Mouse (Mus musculus): ENCODE results near the gene Atoh8.

Atoh8 gene

GRCm38 (mm10) chr6:72253911-72254587 is 18.7 kb upstream of the Atoh8 start:
- no peak for DNase-seq

DNA sequence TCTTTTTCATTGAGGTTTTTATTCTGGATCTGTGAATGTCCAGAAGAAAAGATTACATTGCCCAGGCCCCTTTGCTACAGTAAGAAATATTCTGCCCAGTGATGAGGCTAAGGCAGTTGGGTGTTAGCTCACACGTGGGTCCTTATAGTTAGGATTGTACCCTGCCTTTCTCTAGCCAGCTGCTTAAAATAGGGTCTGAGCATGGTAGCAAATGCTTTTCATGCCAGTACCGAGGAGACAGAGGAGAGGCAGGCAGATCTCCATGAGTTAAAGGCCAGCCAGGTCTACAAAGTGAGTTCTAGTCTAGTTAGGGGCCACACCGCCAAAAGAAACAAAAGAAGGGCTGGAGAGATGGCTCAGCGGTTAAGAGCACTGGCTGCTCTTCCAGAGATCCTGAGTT is 17.8 kb upstream of the Atoh8 start:
- DNase-seq: no peak

GRCm38 (mm10) chr6:72252433-72252832 is 17.1 kb upstream of the Atoh8 start:
- DNase-seq: no peak

- DNase-seq: no peak
Measured at GRCm38 (mm10) chr6:72249981-72250380, 14.6 kb upstream of the Atoh8 start.

- DNase-seq: no peak
Measured at GRCm38 (mm10) chr6:72248150-72248914, 13.0 kb upstream of the Atoh8 start.

DNA sequence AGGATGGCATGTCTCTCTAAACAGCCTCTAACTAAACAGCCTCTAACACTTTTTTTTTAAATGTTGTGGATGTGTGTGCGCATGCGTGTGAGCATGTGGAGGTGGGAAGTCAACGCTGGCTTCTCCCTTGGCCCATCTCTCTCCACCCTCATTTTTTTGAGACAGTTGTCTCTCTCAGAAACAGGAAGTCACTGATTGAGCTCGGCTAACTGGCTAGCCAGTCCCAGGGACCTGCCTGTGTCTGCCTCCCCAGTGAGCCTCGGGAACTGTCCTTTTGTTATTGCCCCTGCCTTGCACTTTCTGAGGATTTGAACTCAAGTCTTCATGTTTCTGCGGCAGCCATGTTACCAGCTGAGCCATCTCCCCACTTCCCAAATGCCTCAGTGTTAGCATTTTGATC is 10.9 kb upstream of the Atoh8 start:
- DNase-seq: no peak

DNA sequence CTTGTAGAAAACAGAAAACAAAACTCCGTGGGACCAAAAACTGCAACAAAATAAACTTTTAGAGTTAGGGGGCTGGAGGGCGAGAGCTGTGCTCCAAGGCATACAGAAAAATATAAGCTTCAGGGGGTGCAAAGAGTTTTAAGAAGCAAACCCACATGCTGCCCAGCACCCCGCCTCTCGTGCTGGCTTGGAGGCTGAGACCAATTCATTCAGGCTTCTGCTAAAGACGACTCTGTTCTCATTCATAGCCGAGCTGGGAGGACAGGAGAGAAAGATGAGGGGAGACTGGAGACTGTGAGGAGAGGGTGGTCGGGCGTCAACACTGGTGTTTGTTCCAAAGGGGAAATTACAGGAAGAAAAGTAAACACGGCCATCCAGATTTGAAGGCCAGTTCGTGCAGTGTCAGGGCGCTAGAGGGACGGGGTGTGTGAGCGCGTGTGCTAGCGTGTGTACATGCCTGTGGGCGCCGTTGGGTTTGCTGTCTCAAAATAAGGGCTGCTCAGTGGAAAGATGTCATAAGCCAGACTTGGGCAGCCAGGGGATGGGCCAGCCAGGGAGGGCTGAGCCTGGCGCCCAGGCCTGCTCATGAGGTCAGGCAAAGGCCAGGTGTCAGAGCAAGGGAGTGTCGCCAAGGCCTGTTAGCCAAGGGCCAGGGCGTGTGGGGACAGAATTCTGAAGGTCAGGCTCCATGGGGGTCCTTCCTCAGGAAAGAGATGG is 9.3 kb upstream of the Atoh8 start:
- peak; percentile 62 to 81 for DNase-seq

DNA sequence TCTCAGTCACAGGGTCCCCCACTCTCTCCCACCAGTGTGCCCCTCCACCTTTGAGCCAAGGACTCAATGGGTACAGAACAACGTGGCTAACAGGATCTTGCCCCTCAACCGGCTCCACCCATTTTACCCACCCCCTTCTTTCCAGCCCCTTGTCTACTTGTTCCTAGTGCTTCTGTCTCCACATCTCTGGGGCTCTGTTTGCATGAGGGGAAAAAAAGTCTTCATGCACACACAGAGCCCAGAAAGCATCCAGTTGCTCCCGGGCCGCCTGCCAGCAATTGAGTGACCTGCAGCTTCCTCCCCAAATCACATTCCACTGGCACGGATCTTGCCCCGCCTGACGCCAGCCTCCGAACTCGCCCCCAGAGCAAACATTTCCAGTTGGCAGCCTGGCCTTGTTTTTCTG is 8.8 kb upstream of the Atoh8 start:
- DNase-seq: peak; percentile 95 to 97

DNA sequence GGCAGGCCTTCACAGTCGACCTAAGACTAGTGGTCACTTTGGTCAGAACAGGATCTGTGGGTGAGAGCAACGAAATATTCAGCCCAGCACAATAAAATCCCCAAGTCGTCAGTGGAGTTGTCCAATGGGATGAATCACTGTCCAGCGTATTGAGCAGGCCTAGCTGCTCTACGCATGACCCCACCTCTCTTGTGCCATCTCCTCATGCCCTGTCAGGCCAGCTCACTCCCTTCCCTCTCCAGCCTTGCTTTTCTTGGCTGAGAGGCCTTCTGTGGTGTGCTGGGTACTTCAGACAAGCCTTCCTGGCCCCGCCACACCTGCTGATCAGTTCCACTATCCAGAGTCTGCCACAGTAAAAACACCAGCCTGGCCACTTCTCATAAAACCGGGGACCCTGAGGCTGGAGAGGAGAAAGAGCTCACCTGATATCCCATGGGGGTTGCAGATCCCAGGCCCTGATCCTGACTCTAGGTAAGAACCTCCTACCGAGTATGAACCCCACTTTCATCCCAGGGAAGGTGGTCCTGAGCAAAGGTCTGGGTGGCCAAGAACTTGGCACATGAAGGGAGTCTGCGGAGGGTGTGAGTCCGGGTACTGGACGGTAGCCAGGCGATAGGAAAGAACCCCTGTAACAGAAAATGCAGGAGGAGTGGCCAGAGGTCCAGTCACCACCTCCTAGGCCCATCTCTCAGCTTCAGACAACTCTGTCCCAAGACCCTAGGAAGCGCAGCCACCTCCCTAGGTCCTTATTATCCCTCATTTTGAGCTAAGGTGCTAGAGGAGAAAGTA is 7.3 kb upstream of the Atoh8 start:
- DNase-seq: peak; percentile 52 to 63

GRCm38 (mm10) chr6:72241843-72242154 is 6.4 kb upstream of the Atoh8 start:
- DNase-seq: no peak

DNA sequence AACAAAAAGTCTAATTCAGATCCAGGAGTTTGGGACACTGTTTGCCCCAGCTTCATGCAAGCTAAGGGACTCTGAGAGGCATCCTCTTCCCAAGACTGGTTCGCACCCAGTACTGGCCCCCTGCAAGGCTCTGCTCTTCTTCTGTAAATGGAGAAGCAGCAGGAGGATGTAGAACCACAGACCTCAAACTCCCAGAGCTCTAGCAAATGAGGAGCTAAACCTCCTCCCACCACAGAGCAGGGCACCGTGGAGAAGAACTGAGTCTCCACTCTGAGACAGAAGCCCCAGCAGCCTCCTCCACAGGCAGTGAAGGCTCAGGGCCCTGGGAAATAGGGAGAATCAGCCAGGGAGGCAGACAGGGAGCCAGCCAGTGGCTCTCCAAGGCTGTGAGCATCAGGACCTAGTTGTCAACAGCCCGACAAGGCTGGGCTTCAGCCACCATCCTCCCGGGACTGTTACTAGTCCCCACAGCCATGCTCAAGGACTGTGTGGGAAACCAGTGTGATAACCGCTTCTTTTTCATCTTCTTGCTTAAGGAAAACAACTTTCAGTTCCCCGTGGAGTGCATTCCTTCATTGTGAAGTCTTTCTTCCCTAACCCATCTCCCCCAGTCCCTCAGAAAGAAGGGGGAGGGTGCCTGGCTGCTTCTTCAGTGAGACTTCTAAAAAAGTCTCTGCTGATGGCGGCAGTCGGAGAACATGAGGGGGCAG is 5.9 kb upstream of the Atoh8 start:
- no peak for DNase-seq

GRCm38 (mm10) chr6:72240042-72240441 is 4.7 kb upstream of the Atoh8 start:
- peak in 1 of 2 experiments; percentile 44 for DNase-seq

- peak; percentile 84 to 89 for DNase-seq
Measured at GRCm38 (mm10) chr6:72237035-72237434, 1.7 kb upstream of the Atoh8 start.

DNA sequence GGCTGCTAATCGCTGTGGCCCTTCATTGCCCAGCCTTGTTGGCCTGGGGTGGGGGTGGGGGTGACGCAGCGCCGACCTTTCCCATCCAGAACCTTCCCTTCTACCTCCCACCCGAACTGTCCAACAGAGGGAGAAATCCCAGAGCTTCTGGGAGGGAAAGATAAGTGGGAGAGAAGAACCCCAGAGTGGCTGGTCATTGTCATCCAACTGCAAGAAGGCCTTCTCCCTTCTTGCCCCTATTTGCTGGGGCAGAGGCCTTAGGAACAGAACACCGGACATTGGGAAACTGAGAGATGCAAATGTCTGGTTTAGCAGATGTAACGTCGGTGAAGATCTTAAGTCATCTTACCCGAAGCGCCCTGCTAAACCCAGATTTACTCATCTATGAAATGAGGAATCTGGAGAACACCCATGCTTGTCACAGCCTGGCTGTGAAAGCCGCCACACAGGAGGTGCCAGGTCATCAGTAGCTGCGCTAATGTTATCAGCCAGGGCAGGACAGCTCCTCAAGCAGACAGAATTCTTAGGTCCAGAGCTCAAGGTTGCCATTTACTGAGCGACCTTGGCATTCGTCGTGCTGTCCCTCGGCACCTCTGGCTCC is 530 bp upstream of the Atoh8 start:
- DNase-seq: no peak

- no peak for DNase-seq
Measured at GRCm38 (mm10) chr6:72234372-72235097, 842 bp downstream of the Atoh8 start.

DNA sequence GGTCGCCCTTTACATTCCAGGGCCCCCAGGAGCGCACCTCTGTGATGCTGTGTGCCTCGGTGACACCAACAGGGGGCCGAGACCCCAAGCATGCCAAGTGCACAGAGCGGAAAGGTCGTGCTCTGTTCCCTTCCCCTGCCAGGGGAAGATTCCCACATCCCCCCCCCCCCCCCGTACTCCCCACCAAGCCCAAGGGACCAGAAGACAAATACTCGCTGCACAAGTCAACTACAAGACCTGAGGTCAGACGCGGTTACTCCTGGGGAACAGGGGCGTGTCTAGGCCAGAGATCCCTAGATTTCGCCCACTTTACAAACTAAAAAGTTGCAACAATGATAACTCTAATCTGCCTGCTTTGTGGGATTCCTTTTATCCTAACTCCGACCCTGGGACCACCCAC is 1.4 kb downstream of the Atoh8 start:
- DNase-seq: no peak

- DNase-seq: no peak
Measured at GRCm38 (mm10) chr6:72232870-72233269, 2.5 kb downstream of the Atoh8 start.

- DNase-seq: no peak
Measured at GRCm38 (mm10) chr6:72232411-72232810, 3.0 kb downstream of the Atoh8 start.

DNA sequence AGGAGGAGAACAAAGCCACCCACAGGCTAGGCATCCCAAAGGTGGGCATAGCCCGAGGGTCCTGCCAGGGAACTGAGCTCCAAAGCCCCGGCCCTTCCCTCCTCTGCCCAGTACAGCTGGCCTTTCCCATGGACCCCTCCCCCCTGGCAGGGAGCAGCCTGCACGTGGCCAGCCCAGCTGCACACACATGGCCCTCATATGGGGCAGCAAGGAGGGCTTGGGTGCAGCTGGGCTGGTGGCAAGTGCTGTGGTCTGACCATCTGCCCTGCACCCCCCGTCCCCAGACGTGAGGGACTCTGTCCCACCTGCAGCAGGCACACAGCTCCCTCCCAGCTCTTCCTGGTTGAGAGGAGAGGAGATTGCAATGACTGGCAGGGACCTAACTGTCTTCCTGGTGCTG is 4.5 kb downstream of the Atoh8 start:
- DNase-seq: no peak

DNA sequence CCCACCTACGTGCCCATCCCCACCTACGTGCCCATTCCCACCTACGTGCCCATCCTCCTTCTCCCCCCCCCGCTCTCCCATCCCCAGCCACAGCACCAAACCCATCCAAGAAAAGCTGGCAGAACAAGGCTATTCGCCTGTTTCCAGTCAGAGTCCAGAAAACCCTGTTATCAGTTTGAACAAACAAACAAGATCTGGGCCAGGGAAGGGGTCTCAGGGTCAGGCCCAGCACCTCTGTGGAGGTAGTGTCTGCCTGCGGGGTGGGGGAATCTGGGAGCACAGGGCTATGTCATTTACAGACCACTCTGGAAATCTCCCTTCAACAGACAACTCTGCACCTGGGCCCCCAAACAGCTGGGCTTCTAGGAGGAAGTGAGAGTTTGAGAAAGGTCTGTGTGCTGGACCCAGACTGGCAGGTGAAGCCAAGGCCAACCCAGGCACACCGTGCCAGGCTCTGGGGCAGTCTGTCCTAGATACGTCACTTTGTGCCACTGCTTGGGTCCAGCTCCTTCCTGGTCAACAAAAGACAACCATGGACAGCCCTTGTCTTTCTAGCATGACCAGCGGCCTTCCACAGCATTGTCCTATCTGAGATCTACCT is 7.6 kb downstream of the Atoh8 start:
- no peak for DNase-seq

- DNase-seq: no peak
Measured at GRCm38 (mm10) chr6:72227011-72227410, 8.4 kb downstream of the Atoh8 start.
